Mouse (Mus musculus) forebrain, embryonic 12.5 days (tissue): ENCODE results near the gene Cfb. TPM values are rescaled to one million over a fixed set of nuclear protein-coding genes. Genes with fewer than 3 reads are reported as not detected.

Experiments
- ATAC-seq: fragments of 200-750 bp; cut with Nextera tagmentation; 2 replicates; pipeline ENCODE4 v1.8.0; 2017; ENCODE audit warnings: moderate TSS enrichment; ENCODE audit not compliant: low FRiP score
- H3K27ac ChIP-seq: fragments of 300-500 bp; sonication (generic); 2 replicates; pipeline ENCODE4 v1.5.1; 2016; ENCODE audit warnings: mild to moderate bottlenecking
- H3K27me3 ChIP-seq: fragments of 300-500 bp; sonication (generic); 2 replicates; pipeline ENCODE4 v1.6.1; 2016; ENCODE audit warnings: mild to moderate bottlenecking
- H3K36me3 ChIP-seq: fragments of 300-500 bp; sonication (generic); replicated peaks from 2 replicates; pipeline ENCODE4 v1.6.1; 2016; ENCODE audit warnings: mild to moderate bottlenecking
- H3K4me1 ChIP-seq: fragments of 300-500 bp; sonication (generic); 2 replicates; pipeline ENCODE4 v1.6.1; 2016
- H3K4me2 ChIP-seq: fragments of 300-500 bp; sonication (generic); 2 replicates; pipeline ENCODE4 v1.6.1; 2016; ENCODE audit warnings: mild to moderate bottlenecking, moderate library complexity
- H3K4me3 ChIP-seq: fragments of 300-500 bp; sonication (generic); replicated peaks from 2 replicates; pipeline ENCODE4 v1.5.1; 2016; ENCODE audit warnings: mild to moderate bottlenecking
- H3K9ac ChIP-seq: fragments of 300-500 bp; sonication (generic); 2 replicates; pipeline ENCODE4 v1.6.1; 2016; ENCODE audit warnings: mild to moderate bottlenecking
- H3K9me3 ChIP-seq: fragments of 300-500 bp; sonication (generic); 2 replicates; pipeline ENCODE4 v1.6.1; 2016
- WGBS: fragments of 180-500 bp; shearing (Covaris S2); methylation state at CpG from one replicate; pipeline ENCODE4 v1.1.7; 2016; 5-methylcytosine and 5-hydroxymethylcytosine counted together
- polyA plus RNA-seq: library from polyadenylated mRNA; unstranded; fragments of >200 nt; fragmentation: Nextera tagmentation; extraction: Ambion mirVana; gene quantifications from 2 replicates; pipeline ENCODE4 v1.2.1, GENCODE M21; 2016

Cfb gene
- polyA plus RNA-seq, 1 experiment from 2014 or later, result 2.9 TPM

GRCm38 (mm10) chr17:34895724-34896123 lies 33.4 kb upstream of the Cfb start:
- H3K4me2 ChIP-seq, result peak overlapping the region; percentile 98
- H3K27ac ChIP-seq, result peak overlapping the region; percentile 94
- no peaks in the 10 kb centered on the region for H3K9me3 ChIP-seq
- peak overlapping the region; percentile 98 for H3K9ac ChIP-seq
- H3K27me3 ChIP-seq, result no peaks in the 10 kb centered on the region
- no peak for ATAC-seq
- H3K4me3 ChIP-seq, result peak overlapping the region; percentile 86
- H3K36me3 ChIP-seq, result peaks cover 11% of the 10 kb centered on the region
- WGBS, result 95% methylated on average over 15 of the region's 15 CpGs
- peaks cover 47% of the 10 kb centered on the region for H3K4me1 ChIP-seq

DNA sequence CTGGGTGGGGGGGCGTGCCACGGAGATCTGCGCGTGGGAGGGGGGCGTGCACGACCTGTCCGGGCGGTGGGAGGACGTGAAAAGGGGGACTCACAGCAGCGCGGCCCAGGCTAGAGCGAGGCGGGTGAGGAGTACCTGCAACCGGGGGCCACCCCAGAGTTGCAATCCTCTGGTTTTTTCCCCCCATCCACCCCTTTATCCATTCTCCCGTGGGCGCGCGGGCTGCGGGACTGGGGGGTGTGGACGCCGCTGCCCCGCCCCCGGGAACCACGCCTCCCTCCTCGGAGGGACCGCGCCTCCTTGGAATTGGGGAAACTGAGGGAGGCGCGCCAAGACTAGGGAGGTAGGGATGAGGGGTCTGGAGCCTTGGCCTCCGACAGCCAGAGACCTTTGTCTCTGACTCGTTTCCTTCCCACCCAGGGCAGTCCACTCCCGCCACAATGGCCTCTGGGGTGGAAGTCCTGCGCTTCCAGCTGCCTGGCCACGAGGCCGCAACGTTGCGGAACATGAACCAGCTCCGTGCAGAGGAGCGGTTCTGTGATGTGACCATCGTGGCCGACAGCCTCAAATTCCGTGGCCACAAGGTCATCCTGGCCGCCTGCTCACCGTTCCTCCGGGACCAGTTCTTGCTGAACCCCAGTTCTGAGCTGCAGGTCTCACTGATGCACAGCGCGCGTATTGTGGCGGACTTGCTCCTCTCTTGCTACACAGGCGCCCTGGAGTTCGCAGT lies 32.6 kb upstream of the Cfb start:
- peak overlapping the region; percentile 86 for H3K4me3 ChIP-seq
- H3K27me3 ChIP-seq, result no peaks in the 10 kb centered on the region
- ATAC-seq, result peak; percentile 24
- peak overlapping the region; percentile 98 for H3K4me2 ChIP-seq
- 7% methylated on average over 49 of the region's 51 CpGs for WGBS
- H3K9me3 ChIP-seq, result no peaks in the 10 kb centered on the region
- peak overlapping the region; percentile 94 for H3K27ac ChIP-seq
- H3K4me1 ChIP-seq, result peaks cover 41% of the 10 kb centered on the region
- H3K9ac ChIP-seq, result peak overlapping the region; percentile 98
- peaks cover 10% of the 10 kb centered on the region for H3K36me3 ChIP-seq

DNA sequence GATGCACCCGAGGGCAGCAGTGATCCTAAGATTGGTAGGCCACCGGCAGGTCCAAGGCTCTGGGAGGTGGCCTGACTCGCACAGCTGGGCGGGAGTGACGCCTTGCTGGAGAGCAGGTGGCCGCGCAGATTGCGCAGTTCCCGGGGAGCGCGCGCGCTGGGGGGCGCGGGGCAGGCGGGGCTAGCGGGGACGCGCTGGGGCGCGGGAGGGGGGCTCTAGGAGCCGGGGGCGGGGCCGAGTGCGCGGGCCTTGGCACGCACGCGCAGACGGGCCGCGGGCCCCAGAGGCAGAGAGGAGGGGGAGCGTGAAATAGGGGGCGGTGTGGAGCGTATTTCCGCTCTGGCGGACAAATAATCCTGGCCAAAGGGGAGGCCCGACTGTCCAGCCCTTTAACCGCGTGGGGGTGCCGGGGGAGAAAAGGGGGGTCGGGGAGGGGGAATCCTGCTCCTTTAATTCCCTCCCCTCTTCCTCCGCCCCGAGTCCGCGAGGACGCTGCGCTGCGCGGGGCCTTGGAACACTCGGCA lies 31.8 kb upstream of the Cfb start:
- peaks cover 35% of the 10 kb centered on the region for H3K4me1 ChIP-seq
- H3K27me3 ChIP-seq, result no peaks in the 10 kb centered on the region
- H3K9ac ChIP-seq, result peak overlapping the region; percentile 98
- H3K36me3 ChIP-seq, result peaks cover 10% of the 10 kb centered on the region
- WGBS, result 0% methylated on average over 43 of the region's 51 CpGs
- peak overlapping the region; percentile 86 for H3K4me3 ChIP-seq
- H3K27ac ChIP-seq, result peak overlapping the region; percentile 94
- peak overlapping the region; percentile 98 for H3K4me2 ChIP-seq
- ATAC-seq, result peak; percentile 89
- no peaks in the 10 kb centered on the region for H3K9me3 ChIP-seq

DNA sequence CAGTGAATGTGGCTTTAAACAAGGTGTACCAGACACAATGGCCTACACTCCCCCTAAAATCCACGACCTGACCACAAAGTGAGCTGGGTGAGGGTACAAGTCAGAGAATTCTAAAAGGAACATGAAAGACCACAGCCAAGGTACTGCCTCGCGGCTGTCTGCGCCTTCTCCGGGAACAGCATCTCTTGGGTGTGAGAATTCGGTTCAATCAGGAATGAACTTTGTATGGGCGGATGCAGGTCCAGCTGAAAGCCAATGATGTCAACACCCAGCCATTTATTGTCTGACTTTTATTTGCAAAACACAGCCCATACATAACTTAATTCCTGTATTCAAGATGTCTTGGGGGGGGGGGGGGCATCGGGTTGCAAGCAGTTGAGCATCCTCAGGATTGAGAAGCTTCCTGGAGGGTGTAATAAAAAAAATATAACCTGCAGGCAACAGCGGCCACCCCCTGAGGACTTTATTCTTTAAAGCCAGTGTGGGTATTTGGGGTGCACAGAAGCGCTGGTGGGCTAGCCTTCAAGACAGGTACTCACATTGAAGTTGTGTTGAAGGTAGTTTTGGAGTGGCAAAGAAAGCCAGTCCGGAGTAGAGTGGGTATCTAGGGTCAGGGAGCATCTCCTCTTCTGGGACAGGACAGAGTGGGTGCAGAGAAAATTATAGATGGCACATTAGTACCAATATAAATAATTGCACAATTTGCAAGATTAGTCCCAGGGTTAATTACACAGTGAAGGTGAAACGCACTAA lies 30.9 kb upstream of the Cfb start:
- no peaks in the 10 kb centered on the region for H3K27me3 ChIP-seq
- peaks cover 10% of the 10 kb centered on the region for H3K36me3 ChIP-seq
- no peaks in the 10 kb centered on the region for H3K9me3 ChIP-seq
- ATAC-seq, result peak; percentile 3
- H3K4me1 ChIP-seq, result peaks cover 35% of the 10 kb centered on the region
- H3K9ac ChIP-seq, result peak overlapping the region; percentile 98
- 69% methylated on average over 12 of the region's 12 CpGs for WGBS
- H3K27ac ChIP-seq, result peak overlapping the region; percentile 94
- peak overlapping the region; percentile 98 for H3K4me2 ChIP-seq
- peak overlapping the region; percentile 86 for H3K4me3 ChIP-seq

DNA sequence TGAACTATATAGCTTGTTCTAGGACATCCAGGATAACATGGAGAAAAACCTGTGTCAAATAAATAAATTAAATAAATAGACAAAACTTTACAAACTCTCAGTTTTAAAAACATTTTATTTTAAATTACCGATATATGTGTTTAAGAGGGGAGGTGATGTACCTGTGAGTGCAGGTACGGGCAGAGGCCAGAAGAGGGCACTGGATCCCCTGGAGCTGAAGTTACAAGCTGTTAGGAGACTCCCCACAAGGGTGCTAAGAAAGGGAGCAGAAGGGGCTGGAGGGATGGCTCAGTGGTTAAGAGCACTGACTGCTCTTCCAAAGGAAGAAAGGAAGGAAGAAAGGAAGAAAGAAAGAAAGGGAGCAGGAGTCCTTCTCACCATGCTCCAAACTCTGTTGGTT lies 29.1 kb upstream of the Cfb start:
- ATAC-seq, result no peak
- Histone ChIP-seq H3K4me2 (no peak overlapping the region), H3K27me3 (no peaks in the 10 kb centered on the region), H3K27ac (no peak overlapping the region), H3K4me1 (peaks cover 21% of the 10 kb centered on the region), H3K4me3 (no peak overlapping the region), H3K9ac (no peak overlapping the region), H3K9me3 (no peaks in the 10 kb centered on the region), H3K36me3 (peaks cover 9% of the 10 kb centered on the region)
- WGBS, result 92% methylated on average over 2 of the region's 2 CpGs

- H3K9ac ChIP-seq, result no peak overlapping the region
- ATAC-seq, result no peak
- no peaks in the 10 kb centered on the region for H3K27me3 ChIP-seq
- no peaks in the 10 kb centered on the region for H3K36me3 ChIP-seq
- H3K27ac ChIP-seq, result no peak overlapping the region
- no peak overlapping the region for H3K4me3 ChIP-seq
- H3K4me2 ChIP-seq, result no peak overlapping the region
- H3K4me1 ChIP-seq, result peaks cover 9% of the 10 kb centered on the region
- 88% methylated on average over 12 of the region's 12 CpGs for WGBS
- no peaks in the 10 kb centered on the region for H3K9me3 ChIP-seq
Measured at GRCm38 (mm10) chr17:34890074-34890743, 27.9 kb upstream of the Cfb start.

GRCm38 (mm10) chr17:34887942-34888341 lies 25.6 kb upstream of the Cfb start:
- Histone ChIP-seq H3K4me3 (no peak overlapping the region), H3K27ac (no peak overlapping the region), H3K4me1 (no peaks in the 10 kb centered on the region), H3K36me3 (no peaks in the 10 kb centered on the region), H3K9ac (no peak overlapping the region), H3K9me3 (no peaks in the 10 kb centered on the region), H3K4me2 (no peak overlapping the region), H3K27me3 (no peaks in the 10 kb centered on the region)
- 92% methylated on average over 5 of the region's 5 CpGs for WGBS
- ATAC-seq, result no peak

- Histone ChIP-seq H3K4me2 (no peak overlapping the region), H3K4me3 (no peak overlapping the region), H3K9ac (no peak overlapping the region), H3K9me3 (no peaks in the 10 kb centered on the region), H3K4me1 (0 out of 2 replicates have a peak, but pooled peaks cover 6% of the 10 kb centered on the region), H3K36me3 (no peaks in the 10 kb centered on the region), H3K27ac (no peak overlapping the region), H3K27me3 (peaks cover 10% of the 10 kb centered on the region)
- WGBS, result 94% methylated on average over 3 of the region's 3 CpGs
- ATAC-seq, result no peak
Measured at GRCm38 (mm10) chr17:34885615-34886014, 23.3 kb upstream of the Cfb start.

GRCm38 (mm10) chr17:34884704-34885103 lies 22.4 kb upstream of the Cfb start:
- Histone ChIP-seq H3K36me3 (no peaks in the 10 kb centered on the region), H3K4me3 (no peak overlapping the region), H3K9ac (no peak overlapping the region), H3K4me2 (no peak overlapping the region), H3K4me1 (0 out of 2 replicates have a peak, but pooled peaks cover 6% of the 10 kb centered on the region), H3K27ac (no peak overlapping the region), H3K9me3 (no peaks in the 10 kb centered on the region), H3K27me3 (peaks cover 10% of the 10 kb centered on the region)
- ATAC-seq, result no peak
- 87% methylated on average over 6 of the region's 6 CpGs for WGBS

DNA sequence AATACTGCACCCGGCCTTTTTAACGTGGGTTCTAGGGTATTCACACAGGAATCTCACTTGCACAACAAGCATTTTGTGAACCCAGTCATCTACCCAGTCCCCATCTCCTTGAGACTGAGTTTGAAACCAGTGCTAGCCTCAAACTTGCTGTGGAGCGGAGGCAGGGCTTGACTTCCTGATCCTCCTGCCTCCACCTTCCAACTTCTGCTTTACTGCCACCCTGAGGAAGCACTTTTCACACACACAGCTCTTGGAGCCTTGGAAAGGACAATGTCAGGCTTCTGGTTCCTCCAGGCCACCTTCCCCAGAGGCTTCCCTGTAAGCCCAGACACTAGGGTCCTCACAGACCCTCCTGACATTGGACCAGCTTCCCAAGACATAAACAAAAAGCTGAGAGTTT lies 21.0 kb upstream of the Cfb start:
- H3K9ac ChIP-seq, result no peak overlapping the region
- H3K4me3 ChIP-seq, result no peak overlapping the region
- H3K9me3 ChIP-seq, result no peaks in the 10 kb centered on the region
- no peak overlapping the region for H3K27ac ChIP-seq
- 70% methylated on average over 3 of the region's 3 CpGs for WGBS
- ATAC-seq, result no peak
- 0 out of 2 replicates have a peak, but pooled peaks cover 6% of the 10 kb centered on the region for H3K4me1 ChIP-seq
- no peaks in the 10 kb centered on the region for H3K36me3 ChIP-seq
- H3K27me3 ChIP-seq, result peaks cover 10% of the 10 kb centered on the region
- H3K4me2 ChIP-seq, result no peak overlapping the region

DNA sequence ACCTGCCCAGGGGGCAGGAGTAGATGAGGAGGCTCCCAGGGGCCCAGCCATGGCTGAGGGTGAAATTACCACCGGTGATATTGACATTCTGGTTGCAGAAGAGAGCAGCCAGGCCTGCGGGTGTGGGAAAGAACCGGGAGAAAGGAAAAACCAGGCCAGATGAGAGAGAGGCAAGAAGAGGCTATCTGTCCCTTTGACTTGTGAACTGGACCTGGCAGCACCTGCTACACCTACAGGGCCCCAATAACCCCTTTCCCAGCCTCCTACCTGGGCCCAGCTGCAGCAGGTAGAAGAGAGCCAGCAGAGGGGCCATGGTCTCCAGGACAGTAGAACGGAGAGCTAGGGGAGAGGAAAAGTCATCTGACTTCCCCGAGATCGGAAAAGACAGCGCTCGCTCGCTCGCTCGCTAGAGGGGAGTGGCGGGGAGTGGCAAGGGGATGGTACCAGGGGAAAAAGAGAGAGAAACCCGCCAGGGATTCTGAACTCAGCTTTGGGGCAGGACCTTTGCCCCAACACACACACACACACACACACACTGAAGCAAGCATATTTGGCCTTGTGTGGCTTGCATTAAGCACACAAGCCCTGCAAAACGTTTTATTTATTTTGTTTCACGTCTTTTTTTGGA lies 19.5 kb upstream of the Cfb start, which contains the start of gene Gm20547:
Gm20547 (minus strand) TSS at position 360 of the 628 bp plus-strand sequence.
- peaks cover 13% of the 10 kb centered on the region for H3K27me3 ChIP-seq
- no peak within 1 kb of the TSS for H3K4me3 ChIP-seq
- no peaks in the 10 kb centered on the region for H3K9me3 ChIP-seq
- H3K4me2 ChIP-seq, result no peak within 1 kb of the TSS
- WGBS, result 8% methylated on average over 15 of the region's 15 CpGs
- H3K9ac ChIP-seq, result no peak within 1 kb of the TSS
- no peak for ATAC-seq
- H3K36me3 ChIP-seq, result no peaks in the 10 kb centered on the region
- H3K27ac ChIP-seq, result no peak within 1 kb of the TSS
- 0 out of 2 replicates have a peak, but pooled peaks cover 6% of the 10 kb centered on the region for H3K4me1 ChIP-seq

- H3K36me3 ChIP-seq, result no peaks in the 10 kb centered on the region
- H3K4me1 ChIP-seq, result 0 out of 2 replicates have a peak, but pooled peaks cover 6% of the 10 kb centered on the region
- ATAC-seq, result no peak
- H3K4me2 ChIP-seq, result no peak overlapping the region
- H3K27ac ChIP-seq, result no peak overlapping the region
- H3K27me3 ChIP-seq, result peaks cover 13% of the 10 kb centered on the region
- H3K9ac ChIP-seq, result no peak overlapping the region
- H3K9me3 ChIP-seq, result no peaks in the 10 kb centered on the region
- no peak overlapping the region for H3K4me3 ChIP-seq
Measured at GRCm38 (mm10) chr17:34881166-34881565, 18.8 kb upstream of the Cfb start.
